Mouse (Mus musculus): ENCODE results near the gene Sox6.
"Not testable (repeated sequence)": the region's sequence is repeated elsewhere in the genome, so short reads cannot be mapped to it uniquely, and the experiment has no call there.

The Sox6 gene

GRCm38 (mm10) chr7:116038511-116038910 is at the start of gene Sox6:
Gene Sox6 (minus strand): TSS chr7:116038796.
- no peak for DNase-seq (ENCODE audit: low read depth)

GRCm38 (mm10) chr7:116084366-116084765 is 45.8 kb upstream of the Sox6 start, which contains the start of gene Gm4353:
Gene Gm4353 (minus strand): TSS chr7:116084635.
- not testable (repeated sequence) for DNase-seq (ENCODE audit: low read depth)

- no peak for DNase-seq (ENCODE audit: low read depth)
These were observed 22.1 kb upstream of the Sox6 start for GRCm38 (mm10) chr7:116060739-116061138.

GRCm38 (mm10) chr7:116040470-116041019 is 1.9 kb upstream of the Sox6 start:
- DNase-seq (ENCODE audit: low read depth): no peak

- DNase-seq (ENCODE audit: low read depth): no peak
These were observed 1.2 kb upstream of the Sox6 start for GRCm38 (mm10) chr7:116039538-116040466.

GRCm38 (mm10) chr7:116039196-116039537 is 571 bp upstream of the Sox6 start, which contains the start of gene 1110004F10Rik:
Gene 1110004F10Rik (plus strand): TSS chr7:116039397.
- no peak for DNase-seq (ENCODE audit: low read depth)

- DNase-seq (ENCODE audit: low read depth): no peak
These were observed 572 bp downstream of the Sox6 start for GRCm38 (mm10) chr7:116038024-116038423.

- no peak for DNase-seq (ENCODE audit: low read depth)
These were observed 1.7 kb downstream of the Sox6 start for GRCm38 (mm10) chr7:116036591-116037555.

GRCm38 (mm10) chr7:116035504-116035903 is 3.1 kb downstream of the Sox6 start:
- no peak for DNase-seq (ENCODE audit: low read depth)

- DNase-seq (ENCODE audit: low read depth): no peak
These were observed 4.3 kb downstream of the Sox6 start for GRCm38 (mm10) chr7:116034282-116034758.

GRCm38 (mm10) chr7:116033371-116034241 is 5.0 kb downstream of the Sox6 start:
- DNase-seq (ENCODE audit: low read depth): no peak

- DNase-seq (ENCODE audit: low read depth): peak; percentile 74
These were observed 5.8 kb downstream of the Sox6 start for GRCm38 (mm10) chr7:116032596-116033307.

GRCm38 (mm10) chr7:116031718-116032595 is 6.6 kb downstream of the Sox6 start:
- DNase-seq (ENCODE audit: low read depth): no peak

- DNase-seq (ENCODE audit: low read depth): no peak
These were observed 7.2 kb downstream of the Sox6 start for GRCm38 (mm10) chr7:116031388-116031717.

- DNase-seq (ENCODE audit: low read depth): no peak
These were observed 7.8 kb downstream of the Sox6 start for GRCm38 (mm10) chr7:116030597-116031387.

- DNase-seq (ENCODE audit: low read depth): no peak
These were observed 8.6 kb downstream of the Sox6 start for GRCm38 (mm10) chr7:116029991-116030390.

GRCm38 (mm10) chr7:116002726-116003125 is 35.9 kb downstream of the Sox6 start:
- DNase-seq (ENCODE audit: low read depth): no peak

GRCm38 (mm10) chr7:115988109-115988779 is 50.4 kb downstream of the Sox6 start:
- no peak for DNase-seq (ENCODE audit: low read depth)

Measured in c-Kit-positive CD71-negative TER-119-negative erythroid progenitor cells, embryonic 14.5 days (primary cell).